In genomic region chr11:23096451-23097222, GRCm38 (mm10) we compare ENCODE assay signal across 23 mouse cellular contexts.
DNase-seq lines count a peak whose midpoint lies in the region; TF ChIP-seq lines count a peak whose summit lies in the region.
"Had no signal": no experiment of that assay in that cellular context is flagged by ENCODE, and none has a peak within 500 bp of the region (broad histone marks: within the 10 kb centered on the region; RNA-seq: fewer than 3 reads in every experiment).

No protein-coding gene starts in this region.

- peaks cover 5% of the 10 kb centered on the region for H3K4me1 ChIP-seq in ES-Bruce4 (ENCODE audit: control insufficient read depth, insufficient read depth, low read length)
- H3K4me1 ChIP-seq: embryonic facial prominence, embryonic 12.5 days; embryonic facial prominence, embryonic 15.5 days; forebrain, embryonic 12.5 days; forebrain, embryonic 15.5 days; heart, embryonic 12.5 days; heart, embryonic 15.5 days; hindbrain, embryonic 10.5 days had no signal

- peaks cover 10% of the 10 kb centered on the region for H3K9me3 ChIP-seq in ES-Bruce4 (replicated peaks; ENCODE audit: control insufficient read depth, insufficient read depth, low read length, poor library complexity, severe bottlenecking)
- H3K9me3 ChIP-seq: embryonic facial prominence, embryonic 15.5 days; forebrain, embryonic 12.5 days had no signal

- TF ChIP-seq POLR2A in ES-Bruce4 (IDR thresholded peaks at IDR 0.05; ENCODE audit: insufficient read depth, low read length): no peak

- DNase-seq in ES-CJ7 (ENCODE audit: low read depth, low spot score) (peak; percentile 44), ZHBTc4 (ENCODE audit: low read depth, low spot score) (peak; percentile 70)
- DNase-seq in thymus, postnatal 0 days (ENCODE audit: low spot score): no peak
- DNase-seq in adrenal gland, postnatal 10 days: no peak
- no peak for DNase-seq in urinary bladder, postnatal 4 days (ENCODE audit: low spot score in 2 of 2)
- DNase-seq: adrenal gland, postnatal 14 days; cerebellum, adult 11 months; cerebellum, adult 2 months; cerebellum, adult 9-11 months; cerebellum, postnatal 25 days; gastrocnemius, postnatal 25 days; heart, postnatal 10 days; heart, postnatal 36 days; kidney, adult 11 months had no signal

- no peaks in the 10 kb centered on the region for H3K36me3 ChIP-seq in ES-Bruce4 (ENCODE audit: control insufficient read depth, insufficient read depth, low read length, poor library complexity, severe bottlenecking)
- H3K36me3 ChIP-seq: embryonic facial prominence, embryonic 12.5 days; embryonic facial prominence, embryonic 15.5 days; forebrain, embryonic 12.5 days; forebrain, embryonic 15.5 days; heart, embryonic 12.5 days; heart, embryonic 15.5 days; hindbrain, embryonic 10.5 days had no signal

- H3K9ac ChIP-seq in ES-Bruce4 (ENCODE audit: low read depth, poor library complexity, severe bottlenecking): peak overlapping the region; percentile 69; the same call in 1 of the 2 replicates
- H3K9ac ChIP-seq: embryonic facial prominence, embryonic 12.5 days; embryonic facial prominence, embryonic 15.5 days; forebrain, embryonic 12.5 days; forebrain, embryonic 15.5 days; heart, embryonic 12.5 days; heart, embryonic 15.5 days; hindbrain, embryonic 14.5 days had no signal

- H3K27ac ChIP-seq in ES-Bruce4 (ENCODE audit: insufficient read depth, low read length): peak overlapping the region; percentile 97
- H3K27ac ChIP-seq: embryonic facial prominence, embryonic 12.5 days; embryonic facial prominence, embryonic 15.5 days; forebrain, embryonic 12.5 days; forebrain, embryonic 15.5 days; heart, embryonic 15.5 days; hindbrain, embryonic 10.5 days; hindbrain, embryonic 14.5 days had no signal

- H3K4me3 ChIP-seq in ES-Bruce4 (ENCODE audit: low read depth, low read length): no peak overlapping the region
- H3K4me3 ChIP-seq: embryonic facial prominence, embryonic 12.5 days; embryonic facial prominence, embryonic 15.5 days; forebrain, embryonic 12.5 days; forebrain, embryonic 15.5 days; heart, embryonic 12.5 days; heart, embryonic 15.5 days; hindbrain, embryonic 10.5 days had no signal

- no peaks in the 10 kb centered on the region for H3K27me3 ChIP-seq in ES-Bruce4 (ENCODE audit: control insufficient read depth, insufficient read depth, low read length, poor library complexity, severe bottlenecking)
- H3K27me3 ChIP-seq: embryonic facial prominence, embryonic 12.5 days; embryonic facial prominence, embryonic 15.5 days; forebrain, embryonic 12.5 days; forebrain, embryonic 15.5 days; heart, embryonic 12.5 days; heart, embryonic 15.5 days had no signal

- no peak for TF ChIP-seq CTCF in ES-Bruce4 (IDR thresholded peaks at IDR 0.05; ENCODE audit: low read depth, low read length)

- no peak for TF ChIP-seq EP300 in ES-Bruce4 (IDR thresholded peaks at IDR 0.05; ENCODE audit: insufficient read depth, low read depth, low read length)

Comparison
In these comparisons a context has a peak if more than half of its experiments do, and no peak if none do; other contexts are left out.
1. DNase-seq: peak in ES-CJ7 (single experiment) and ZHBTc4 (single experiment); none in thymus, postnatal 0 days (single experiment), adrenal gland, postnatal 10 days (single experiment) and urinary bladder, postnatal 4 days (0 of 2).